Mouse (Mus musculus) limb, embryonic 12.5 days (tissue): ENCODE measurements around the gene Iscu. TPM values are rescaled to one million over a fixed set of nuclear protein-coding genes. Genes with fewer than 3 reads are reported as not detected.

Experiments used
- ATAC-seq: fragments of 200-750 bp; cut with Nextera tagmentation; 2 replicates; pipeline ENCODE4 v1.8.0; 2017; ENCODE audit warnings: low read depth, moderate TSS enrichment; ENCODE audit not compliant: insufficient number of reproducible peaks, insufficient read depth, low FRiP score, low TSS enrichment
- H3K27ac ChIP-seq: fragments of 300-500 bp; sonication (generic); 2 replicates; pipeline ENCODE4 v1.5.1; 2016; ENCODE audit warnings: mild to moderate bottlenecking, moderate library complexity
- H3K27me3 ChIP-seq: fragments of 300-500 bp; sonication (generic); 2 replicates; pipeline ENCODE4 v1.6.1; 2016; ENCODE audit warnings: mild to moderate bottlenecking, moderate library complexity
- H3K36me3 ChIP-seq: fragments of 300-500 bp; sonication (generic); 2 replicates; pipeline ENCODE4 v1.6.1; 2016; ENCODE audit warnings: mild to moderate bottlenecking, moderate library complexity
- H3K4me1 ChIP-seq: fragments of 300-500 bp; sonication (generic); replicated peaks from 2 replicates; pipeline ENCODE4 v1.6.1; 2016
- H3K4me2 ChIP-seq: fragments of 300-500 bp; sonication (generic); 2 replicates; pipeline ENCODE4 v1.6.1; 2016; ENCODE audit warnings: mild to moderate bottlenecking, moderate library complexity
- H3K4me3 ChIP-seq: fragments of 300-500 bp; sonication (generic); replicated peaks from 2 replicates; pipeline ENCODE4 v1.5.1; 2016; ENCODE audit warnings: mild to moderate bottlenecking
- H3K9ac ChIP-seq: fragments of 300-500 bp; sonication (generic); replicated peaks from 2 replicates; pipeline ENCODE4 v1.6.1; 2016; ENCODE audit warnings: mild to moderate bottlenecking, moderate library complexity
- H3K9me3 ChIP-seq: fragments of 300-500 bp; sonication (generic); 2 replicates; pipeline ENCODE4 v1.6.1; 2016; ENCODE audit warnings: mild to moderate bottlenecking, moderate library complexity
- WGBS: fragments of 180-500 bp; shearing (Covaris S2); methylation state at CpG from one replicate; pipeline ENCODE4 v1.1.7; 2016; 5-methylcytosine and 5-hydroxymethylcytosine counted together
- polyA plus RNA-seq: library from polyadenylated mRNA; unstranded; fragments of >200 nt; fragmentation: Nextera tagmentation; extraction: Ambion mirVana; gene quantifications from 2 replicates; pipeline ENCODE4 v1.2.1, GENCODE M21; 2016

The Iscu gene
- polyA plus RNA-seq, 1 experiment from 2014 or later = 117 TPM

GRCm38 (mm10) chr5:113824228-113824627 lies 51.7 kb downstream of the Iscu start:
- no peak overlapping the region for H3K4me3 ChIP-seq
- H3K27ac ChIP-seq = no peak overlapping the region
- H3K36me3 ChIP-seq = no peaks in the 10 kb centered on the region
- WGBS = 83% methylated on average over 4 of the region's 4 CpGs
- no peaks in the 10 kb centered on the region for H3K9me3 ChIP-seq
- no peak overlapping the region for H3K4me2 ChIP-seq
- no peaks in the 10 kb centered on the region; the same call in 1 of the 2 replicates for H3K27me3 ChIP-seq
- no peak for ATAC-seq
- no peak overlapping the region for H3K9ac ChIP-seq
- H3K4me1 ChIP-seq = no peaks in the 10 kb centered on the region; the same call in 1 of the 2 replicates

DNA sequence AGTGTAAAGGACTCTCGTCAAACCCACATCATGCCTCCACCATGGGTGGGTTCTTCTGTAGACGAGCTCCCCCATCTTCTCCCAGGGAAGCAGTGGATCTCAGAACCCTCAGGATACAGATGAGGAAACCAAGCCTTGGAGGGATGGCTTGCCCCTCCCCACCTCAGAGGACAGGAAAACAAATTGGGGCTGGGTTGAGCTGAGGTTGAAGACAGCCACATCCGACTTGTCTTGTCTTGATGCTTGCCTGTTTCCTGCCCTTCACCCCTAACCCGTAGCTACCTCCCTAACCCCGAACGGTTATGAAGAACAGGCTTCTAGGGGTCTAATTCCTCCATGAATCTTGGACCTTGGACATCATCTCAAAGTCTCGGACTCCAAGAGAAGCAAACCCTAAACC lies 53.0 kb downstream of the Iscu start:
- WGBS = 80% methylated on average over 7 of the region's 7 CpGs
- no peaks in the 10 kb centered on the region for H3K9me3 ChIP-seq
- H3K4me3 ChIP-seq = no peak overlapping the region
- no peak for ATAC-seq
- no peaks in the 10 kb centered on the region for H3K27me3 ChIP-seq
- H3K27ac ChIP-seq = no peak overlapping the region
- H3K4me2 ChIP-seq = no peak overlapping the region
- no peak overlapping the region for H3K9ac ChIP-seq
- H3K4me1 ChIP-seq = no peaks in the 10 kb centered on the region; the same call in 1 of the 2 replicates
- H3K36me3 ChIP-seq = no peaks in the 10 kb centered on the region

DNA sequence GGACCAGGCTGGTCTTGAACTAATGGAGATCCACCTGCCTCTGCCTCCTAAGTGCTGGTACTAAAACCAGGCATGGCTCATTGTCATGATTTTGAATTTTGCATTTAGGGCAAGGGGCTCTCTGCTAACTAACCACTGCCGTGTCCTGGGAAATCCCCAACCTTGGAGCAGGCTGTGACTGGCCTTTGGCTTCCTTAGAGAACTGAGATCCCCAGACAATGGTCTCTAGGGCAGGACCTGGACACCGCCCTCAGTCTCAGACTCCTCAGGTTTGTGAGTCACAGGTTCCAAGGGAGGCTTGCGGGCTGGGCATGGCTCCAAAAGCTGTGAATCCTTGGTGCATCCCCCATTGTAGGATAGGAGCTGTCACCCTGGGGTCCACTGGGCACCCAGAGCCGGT lies 54.1 kb downstream of the Iscu start:
- Histone ChIP-seq H3K27ac (no peak overlapping the region), H3K9ac (no peak overlapping the region), H3K4me2 (no peak overlapping the region), H3K4me3 (no peak overlapping the region), H3K27me3 (no peaks in the 10 kb centered on the region), H3K4me1 (no peaks in the 10 kb centered on the region; the same call in 1 of the 2 replicates), H3K36me3 (no peaks in the 10 kb centered on the region), H3K9me3 (no peaks in the 10 kb centered on the region)
- no peak for ATAC-seq
- 89% methylated on average over 4 of the region's 4 CpGs for WGBS

Other genes starting within 250 kb of the Iscu start
- 3.2 and 4.4 TPM in 2 replicates for gene Cmklr1, start 122.3 kb upstream of the Iscu start, polyA plus RNA-seq
- not detected in 2 replicates for gene 1700069L16Rik, start 48.0 kb upstream of the Iscu start, polyA plus RNA-seq
- 3.8 and 5.0 TPM in 2 replicates for gene Ficd, start 36.9 kb upstream of the Iscu start, polyA plus RNA-seq
- gene Sart3, start 238 bp upstream of the Iscu start, polyA plus RNA-seq = 87.9 and 91.5 TPM in 2 replicates
- gene Tmem119, start 27.8 kb downstream of the Iscu start, polyA plus RNA-seq = 236 and 242 TPM in 2 replicates
- 1.4 and 1.8 TPM in 2 replicates for gene Selplg, start 59.9 kb downstream of the Iscu start, polyA plus RNA-seq
- 91.1 and 99.4 TPM in 2 replicates for gene Coro1c, start 136.0 kb downstream of the Iscu start, polyA plus RNA-seq
- 16.6 and 17.3 TPM in 2 replicates for gene Ssh1, start 221.1 kb downstream of the Iscu start, polyA plus RNA-seq
- gene Dao, start 231.0 kb downstream of the Iscu start, polyA plus RNA-seq = not detected in 2 replicates